Mouse (Mus musculus): ENCODE measurements around the gene Map2k7.

Gene Map2k7

GRCm38 (mm10) chr8:4238434-4239192, at the start of gene Map2k7, which contains the start of gene Gm49320:
TSS of gene Map2k7 (plus strand) at chr8:4238740.
TSS of gene Gm49320 (plus strand) at chr8:4238865.
- peak; percentile 100 for DNase-seq (ENCODE audit: low spot score)

- DNase-seq (ENCODE audit: low spot score): no peak
Measured at GRCm38 (mm10) chr8:4189031-4189722, 49.4 kb upstream of the Map2k7 start.

GRCm38 (mm10) chr8:4192305-4192704, 46.2 kb upstream of the Map2k7 start:
- DNase-seq (ENCODE audit: low spot score): no peak

- DNase-seq (ENCODE audit: low spot score): peak; percentile 95
Measured at GRCm38 (mm10) chr8:4192807-4193587, 45.5 kb upstream of the Map2k7 start.

GRCm38 (mm10) chr8:4193588-4193894, 45.0 kb upstream of the Map2k7 start:
- DNase-seq (ENCODE audit: low spot score): no peak

- no peak for DNase-seq (ENCODE audit: low spot score)
Measured at GRCm38 (mm10) chr8:4201321-4201720, 37.2 kb upstream of the Map2k7 start.

- DNase-seq (ENCODE audit: low spot score): no peak
Measured at GRCm38 (mm10) chr8:4205246-4206123, 33.1 kb upstream of the Map2k7 start.

GRCm38 (mm10) chr8:4206182-4207015, 32.1 kb upstream of the Map2k7 start:
- no peak for DNase-seq (ENCODE audit: low spot score)

- no peak for DNase-seq (ENCODE audit: low spot score)
Measured at GRCm38 (mm10) chr8:4207016-4207350, 31.6 kb upstream of the Map2k7 start.

GRCm38 (mm10) chr8:4211097-4211496, 27.4 kb upstream of the Map2k7 start:
- no peak for DNase-seq (ENCODE audit: low spot score)

GRCm38 (mm10) chr8:4212809-4213209, 25.7 kb upstream of the Map2k7 start:
- DNase-seq (ENCODE audit: low spot score): peak; percentile 60

- peak; percentile 84 for DNase-seq (ENCODE audit: low spot score)
Measured at GRCm38 (mm10) chr8:4213210-4214005, 25.1 kb upstream of the Map2k7 start.

GRCm38 (mm10) chr8:4214006-4214980, 24.2 kb upstream of the Map2k7 start:
- DNase-seq (ENCODE audit: low spot score): peak; percentile 76

- no peak for DNase-seq (ENCODE audit: low spot score)
Measured at GRCm38 (mm10) chr8:4216296-4216695, 22.2 kb upstream of the Map2k7 start.

- peak; percentile 63 for DNase-seq (ENCODE audit: low spot score)
Measured at GRCm38 (mm10) chr8:4216791-4217621, 21.5 kb upstream of the Map2k7 start, which contains the start of gene Prr36. TSS of gene Prr36 (minus strand) at chr8:4217459.

GRCm38 (mm10) chr8:4219617-4220016, 18.9 kb upstream of the Map2k7 start:
- DNase-seq (ENCODE audit: low spot score): no peak

- no peak for DNase-seq (ENCODE audit: low spot score)
Measured at GRCm38 (mm10) chr8:4222059-4222458, 16.5 kb upstream of the Map2k7 start.

GRCm38 (mm10) chr8:4226323-4226722, 12.2 kb upstream of the Map2k7 start:
- peak; percentile 42 for DNase-seq (ENCODE audit: low spot score)

Data from testis, postnatal 10 days (tissue).